Mouse (Mus musculus) intestine, embryonic 15.5 days (tissue): ENCODE measurements at regions not wholly inside any gene's neighbourhood (a gene's known extent, or its start where the extent isn't known, plus 50 kb on each side); places are given as distances from the start of the nearest gene placed in this dataset.

ENCODE experiments used
- ATAC-seq: fragments of 200-750 bp; cut with Nextera tagmentation; 2 replicates; pipeline ENCODE4 v1.8.0; 2017; ENCODE audit warnings: moderate TSS enrichment, moderate library complexity
- H3K27ac ChIP-seq: fragments of 300-500 bp; sonication (generic); 2 replicates; pipeline ENCODE4 v1.5.1; 2015; ENCODE audit warnings: mild to moderate bottlenecking, inconsistent platforms
- H3K27me3 ChIP-seq: fragments of 300-500 bp; sonication (generic); replicated peaks from 2 replicates; pipeline ENCODE4 v1.6.1; 2015; ENCODE audit warnings: inconsistent platforms
- H3K36me3 ChIP-seq: fragments of 300-500 bp; sonication (generic); 2 replicates; pipeline ENCODE4 v1.6.1; 2015; ENCODE audit warnings: inconsistent platforms
- H3K4me1 ChIP-seq: fragments of 300-500 bp; sonication (generic); replicated peaks from 2 replicates; pipeline ENCODE4 v1.6.1; 2015; ENCODE audit warnings: inconsistent platforms
- H3K4me2 ChIP-seq: fragments of 300-500 bp; sonication (generic); replicated peaks from 2 replicates; pipeline ENCODE4 v1.6.1; 2015; ENCODE audit warnings: mild to moderate bottlenecking, inconsistent platforms
- H3K4me3 ChIP-seq: fragments of 300-500 bp; sonication (generic); replicated peaks from 2 replicates; pipeline ENCODE4 v1.5.1; 2015; ENCODE audit warnings: inconsistent platforms
- H3K9ac ChIP-seq: fragments of 300-500 bp; sonication (generic); 2 replicates; pipeline ENCODE4 v1.6.1; 2015; ENCODE audit warnings: inconsistent platforms
- H3K9me3 ChIP-seq: fragments of 300-500 bp; sonication (generic); 2 replicates; pipeline ENCODE4 v1.6.1; 2016; ENCODE audit warnings: inconsistent platforms
- WGBS: fragments of 180-500 bp; shearing (Covaris S2); methylation state at CpG from one replicate; pipeline ENCODE4 v1.1.7; 2015; 5-methylcytosine and 5-hydroxymethylcytosine counted together

DNA sequence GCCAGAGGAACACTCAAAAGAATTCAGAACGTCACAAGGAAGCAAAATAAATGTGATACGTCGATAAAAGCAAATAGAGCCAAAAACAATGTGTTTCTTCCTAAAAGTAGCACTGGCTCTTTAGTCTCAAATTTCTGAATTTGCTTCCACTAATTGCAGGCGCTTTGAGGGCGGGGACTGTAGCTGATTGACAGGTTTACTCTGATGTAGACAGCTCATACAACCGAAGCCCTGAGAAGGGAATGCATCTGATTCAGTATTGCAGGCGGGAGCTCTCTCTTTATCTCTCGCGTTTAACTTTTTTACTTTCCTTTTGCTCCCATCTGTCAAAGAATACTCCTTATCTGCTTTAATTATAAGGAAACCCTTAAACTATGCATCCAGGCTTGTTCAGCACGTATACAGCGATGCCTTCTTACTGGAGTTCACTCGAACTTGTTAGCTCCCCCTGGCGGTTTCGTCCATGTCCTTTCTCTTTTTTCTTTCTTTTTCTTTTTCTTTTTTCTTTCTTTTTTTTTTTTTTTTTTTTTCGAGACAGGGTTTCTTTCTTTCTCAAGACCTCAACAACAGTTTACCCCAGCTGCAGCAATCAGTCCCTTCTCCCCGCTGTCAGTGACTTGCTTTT is 95.9 kb downstream of the Avpr1a start:
- Histone ChIP-seq H3K9ac (no peak overlapping the region), H3K9me3 (no peaks in the 10 kb centered on the region), H3K27me3 (no peaks in the 10 kb centered on the region), H3K4me3 (peak overlapping the region; percentile 31), H3K36me3 (no peaks in the 10 kb centered on the region), H3K4me2 (peak overlapping the region; percentile 61), H3K27ac (no peak overlapping the region), H3K4me1 (no peaks in the 10 kb centered on the region)
- WGBS: 20% methylated on average over 16 of the region's 16 CpGs
- peak; percentile 66; the same call in 1 of the 2 replicates for ATAC-seq

DNA sequence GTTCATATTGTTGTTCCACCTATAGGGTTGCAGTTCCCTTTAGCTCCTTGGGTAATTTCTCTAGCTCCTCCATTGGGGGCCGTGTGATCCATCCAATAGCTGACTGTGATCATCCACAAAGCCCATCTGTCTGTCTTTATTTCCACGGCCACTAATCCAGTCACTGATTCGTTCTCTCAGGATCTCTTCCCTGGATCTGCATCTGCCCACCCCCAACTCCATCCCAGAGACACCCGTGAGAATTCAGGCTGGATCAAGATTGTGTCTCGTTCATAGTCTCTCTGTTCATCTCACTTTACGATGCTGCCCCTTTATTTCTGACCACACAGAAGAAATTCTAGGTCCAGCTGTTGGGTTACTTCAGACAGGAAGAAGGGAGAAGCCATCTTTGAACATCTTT is 96.7 kb downstream of the Avpr1a start:
- Histone ChIP-seq H3K27ac (no peak overlapping the region), H3K36me3 (no peaks in the 10 kb centered on the region), H3K9me3 (no peaks in the 10 kb centered on the region), H3K9ac (no peak overlapping the region), H3K4me1 (no peaks in the 10 kb centered on the region), H3K27me3 (no peaks in the 10 kb centered on the region), H3K4me3 (no peak overlapping the region), H3K4me2 (no peak overlapping the region)
- ATAC-seq: no peak
- WGBS: 90% methylated on average over 6 of the region's 6 CpGs

DNA sequence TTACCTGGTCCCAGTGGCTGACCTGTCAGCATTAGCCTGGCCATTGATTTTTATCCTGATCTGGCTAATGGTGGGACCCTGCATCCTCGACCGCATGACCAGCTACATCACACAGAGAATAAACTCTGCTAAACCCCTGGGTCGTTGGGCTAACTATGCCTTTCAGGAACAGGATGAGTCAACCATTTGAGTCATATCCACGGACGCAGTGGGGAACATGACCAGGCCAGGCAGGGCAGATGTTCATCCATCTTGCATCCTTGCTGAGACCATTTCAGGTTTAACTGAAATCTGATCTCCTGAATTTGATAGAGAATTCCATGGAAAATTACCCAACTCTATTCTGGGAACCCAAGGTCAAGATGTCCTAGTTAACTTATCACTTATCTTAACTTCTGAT is 103.3 kb downstream of the Avpr1a start:
- no peak overlapping the region for H3K4me3 ChIP-seq
- WGBS: 74% methylated on average over 5 of the region's 5 CpGs
- H3K27ac ChIP-seq: no peak overlapping the region
- no peaks in the 10 kb centered on the region for H3K4me1 ChIP-seq
- no peak overlapping the region for H3K4me2 ChIP-seq
- no peak overlapping the region for H3K9ac ChIP-seq
- no peaks in the 10 kb centered on the region for H3K36me3 ChIP-seq
- H3K27me3 ChIP-seq: no peaks in the 10 kb centered on the region
- H3K9me3 ChIP-seq: no peaks in the 10 kb centered on the region
- ATAC-seq: no peak

DNA sequence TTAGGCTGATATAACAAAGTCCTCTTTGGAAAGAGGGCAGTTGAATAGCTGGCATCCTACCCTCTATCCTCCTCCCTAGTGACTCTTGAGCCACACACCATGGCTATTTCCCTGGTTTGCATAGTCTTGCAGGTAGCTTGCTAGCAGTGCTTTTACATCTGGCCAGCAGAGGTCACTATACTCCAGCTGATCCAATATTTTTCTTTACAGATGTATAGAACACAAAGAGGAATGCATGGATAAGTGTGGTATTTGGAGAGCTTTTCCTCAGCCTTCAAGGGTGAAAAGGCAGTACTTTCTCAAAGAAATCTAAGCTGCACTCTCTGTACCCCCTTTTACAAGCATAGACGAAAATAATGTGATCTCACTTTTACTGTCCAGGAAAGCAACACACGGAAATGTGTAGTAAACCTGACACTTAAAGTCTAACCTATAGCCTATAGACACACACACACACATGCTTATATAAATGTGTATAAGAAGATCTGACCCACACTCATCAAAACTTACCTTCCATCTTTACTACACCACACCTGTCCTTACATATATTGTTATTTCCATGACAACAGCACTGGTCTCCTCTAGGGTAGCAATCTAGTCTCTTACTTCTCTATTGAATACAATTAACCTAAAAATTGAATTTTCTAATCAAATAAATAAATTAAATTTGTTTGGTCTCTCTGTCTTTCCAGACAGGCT is 105.0 kb downstream of the Avpr1a start:
- no peaks in the 10 kb centered on the region for H3K36me3 ChIP-seq
- no peak overlapping the region for H3K9ac ChIP-seq
- no peaks in the 10 kb centered on the region for H3K27me3 ChIP-seq
- H3K27ac ChIP-seq: no peak overlapping the region
- peak; percentile 61 for ATAC-seq
- 41% methylated on average over 2 of the region's 2 CpGs for whole genome bisulfite sequencing
- H3K4me2 ChIP-seq: no peak overlapping the region
- no peaks in the 10 kb centered on the region for H3K4me1 ChIP-seq
- no peaks in the 10 kb centered on the region for H3K9me3 ChIP-seq
- H3K4me3 ChIP-seq: no peak overlapping the region

DNA sequence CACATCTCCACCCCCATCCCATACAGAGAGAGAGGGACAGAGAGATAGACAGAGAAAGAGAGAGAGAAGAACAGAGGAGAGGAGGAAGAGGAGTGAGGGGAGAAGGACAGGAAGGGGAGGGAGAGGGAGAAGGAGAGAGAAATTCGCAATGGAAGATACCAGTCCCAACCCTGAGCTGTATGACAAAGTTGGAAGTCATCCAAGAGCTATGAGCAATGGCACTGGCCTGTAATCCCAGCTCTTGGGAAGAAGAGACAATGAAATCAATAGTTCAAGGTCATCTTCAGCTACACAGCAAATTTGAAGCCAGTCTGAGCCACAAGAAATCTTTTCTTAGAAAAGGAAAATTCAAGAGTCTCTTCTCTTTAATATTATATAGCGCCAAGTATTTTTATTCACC is 105.6 kb downstream of the Avpr1a start:
- H3K4me1 ChIP-seq: no peaks in the 10 kb centered on the region
- H3K27ac ChIP-seq: no peak overlapping the region
- no peak overlapping the region for H3K4me3 ChIP-seq
- WGBS: 62% methylated on average over 2 of the region's 2 CpGs
- no peaks in the 10 kb centered on the region for H3K9me3 ChIP-seq
- H3K4me2 ChIP-seq: no peak overlapping the region
- no peaks in the 10 kb centered on the region for H3K36me3 ChIP-seq
- H3K9ac ChIP-seq: no peak overlapping the region
- H3K27me3 ChIP-seq: no peaks in the 10 kb centered on the region
- ATAC-seq: peak; percentile 28; the same call in 1 of the 2 replicates

DNA sequence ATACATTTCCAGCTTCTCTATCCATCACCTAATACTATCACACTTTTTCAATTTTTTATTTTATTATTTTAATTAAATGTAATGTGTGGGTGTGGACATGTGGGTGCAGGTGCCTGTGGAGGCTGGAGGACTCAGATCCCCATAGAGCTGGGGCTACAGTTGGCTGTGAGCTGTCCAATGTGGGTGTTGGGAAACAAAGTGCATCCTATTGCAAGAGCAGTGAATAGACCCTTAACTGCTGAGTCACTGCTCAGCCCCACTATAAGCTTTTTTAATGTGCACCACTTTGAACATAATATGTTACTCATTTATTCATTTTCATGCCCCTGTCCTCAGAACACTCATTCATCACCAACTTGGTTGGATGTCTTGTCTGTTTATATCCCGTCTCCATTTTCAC is 110.4 kb downstream of the Avpr1a start:
- no peaks in the 10 kb centered on the region for H3K9me3 ChIP-seq
- no peak overlapping the region for H3K9ac ChIP-seq
- no peak for ATAC-seq
- 77% methylated on average over 1 of the region's 1 CpGs for WGBS
- H3K4me3 ChIP-seq: no peak overlapping the region
- H3K4me2 ChIP-seq: no peak overlapping the region
- H3K27me3 ChIP-seq: no peaks in the 10 kb centered on the region
- no peaks in the 10 kb centered on the region for H3K36me3 ChIP-seq
- H3K4me1 ChIP-seq: 0 out of 2 replicates have a peak, but pooled peaks cover 3% of the 10 kb centered on the region
- no peak overlapping the region for H3K27ac ChIP-seq

DNA sequence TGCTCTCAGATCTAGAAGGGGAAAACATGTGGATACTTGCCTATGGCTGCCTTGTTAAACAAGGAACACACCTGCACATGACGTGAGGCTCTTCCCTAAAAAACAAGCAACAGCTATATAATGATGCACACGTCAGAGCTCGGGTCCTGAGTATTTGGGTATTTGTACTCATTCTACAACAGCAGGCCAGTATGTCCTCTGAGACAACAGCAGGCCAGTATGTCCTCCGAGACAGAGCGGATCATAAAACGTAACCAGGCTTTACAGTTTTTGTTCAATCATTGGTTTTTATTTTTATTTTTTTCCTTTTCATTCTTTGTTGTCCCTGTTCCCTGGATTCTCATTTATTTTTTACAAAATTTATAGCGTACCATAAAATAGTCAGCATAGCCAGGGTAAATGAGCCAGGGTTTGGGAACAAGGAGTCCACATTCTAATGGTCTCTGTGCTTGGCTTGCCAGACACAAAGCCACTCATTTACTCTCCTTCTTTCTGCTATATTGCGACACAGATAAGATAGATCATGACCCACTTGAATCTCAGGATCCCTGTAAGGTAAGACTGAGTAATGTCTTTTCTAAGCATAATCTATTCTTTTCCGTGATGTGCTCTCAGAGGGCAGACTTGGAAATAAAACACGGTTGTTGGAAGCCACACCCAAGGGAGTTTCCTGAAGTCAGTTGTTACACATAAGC is 111.8 kb downstream of the Avpr1a start:
- Histone ChIP-seq H3K9ac (no peak overlapping the region), H3K9me3 (no peaks in the 10 kb centered on the region), H3K4me1 (0 out of 2 replicates have a peak, but pooled peaks cover 3% of the 10 kb centered on the region), H3K27ac (no peak overlapping the region), H3K36me3 (no peaks in the 10 kb centered on the region), H3K4me2 (no peak overlapping the region), H3K4me3 (no peak overlapping the region), H3K27me3 (no peaks in the 10 kb centered on the region)
- ATAC-seq: peak; percentile 89
- WGBS: 59% methylated on average over 10 of the region's 10 CpGs

DNA sequence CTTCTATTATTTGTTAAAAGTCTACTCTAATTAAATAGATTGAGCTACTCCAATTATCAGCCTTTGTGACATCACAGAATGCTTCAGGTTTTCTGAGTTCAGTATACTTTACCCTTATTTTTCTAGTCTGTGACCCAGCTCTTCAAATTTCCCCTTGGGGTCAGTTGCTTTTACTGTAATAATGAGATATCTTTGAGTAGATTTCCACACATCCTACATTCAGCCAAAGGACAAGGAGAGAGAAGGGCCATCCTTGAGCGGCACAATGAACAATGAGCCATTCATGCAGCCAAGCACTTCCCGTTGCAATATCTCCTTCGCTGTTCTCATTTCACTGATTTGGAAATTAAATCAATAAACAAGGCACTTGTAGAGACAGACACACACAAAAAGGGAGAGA is 113.6 kb downstream of the Avpr1a start:
- ATAC-seq: no peak
- H3K27ac ChIP-seq: no peak overlapping the region
- 72% methylated on average over 3 of the region's 3 CpGs for WGBS
- no peaks in the 10 kb centered on the region for H3K36me3 ChIP-seq
- no peak overlapping the region for H3K4me2 ChIP-seq
- H3K4me3 ChIP-seq: no peak overlapping the region
- H3K4me1 ChIP-seq: 0 out of 2 replicates have a peak, but pooled peaks cover 3% of the 10 kb centered on the region
- no peaks in the 10 kb centered on the region for H3K9me3 ChIP-seq
- no peaks in the 10 kb centered on the region for H3K27me3 ChIP-seq
- no peak overlapping the region for H3K9ac ChIP-seq

DNA sequence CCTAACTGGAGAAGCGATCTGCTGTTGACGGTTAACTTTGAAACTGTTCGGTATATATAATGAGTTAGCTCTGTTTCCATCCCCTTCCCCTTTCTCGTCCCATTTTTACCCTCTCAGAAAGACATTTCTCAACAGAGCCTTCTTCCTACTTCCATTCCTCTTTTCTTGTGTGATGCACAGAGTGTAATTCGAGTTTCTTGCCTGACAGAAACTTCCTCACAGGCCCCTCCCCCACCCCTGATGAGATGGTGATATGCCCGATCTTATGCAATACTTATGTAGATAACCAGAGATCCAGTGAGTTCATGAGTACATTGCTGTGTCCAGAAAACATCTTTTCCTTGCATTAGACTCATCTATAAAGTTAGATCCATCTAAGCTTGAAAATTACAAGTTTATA is 114.2 kb downstream of the Avpr1a start:
- WGBS: 64% methylated on average over 6 of the region's 6 CpGs
- H3K9me3 ChIP-seq: no peaks in the 10 kb centered on the region
- no peak overlapping the region for H3K9ac ChIP-seq
- no peak overlapping the region for H3K27ac ChIP-seq
- 0 out of 2 replicates have a peak, but pooled peaks cover 3% of the 10 kb centered on the region for H3K4me1 ChIP-seq
- no peak overlapping the region for H3K4me2 ChIP-seq
- H3K27me3 ChIP-seq: no peaks in the 10 kb centered on the region
- ATAC-seq: no peak
- no peak overlapping the region for H3K4me3 ChIP-seq
- H3K36me3 ChIP-seq: no peaks in the 10 kb centered on the region

DNA sequence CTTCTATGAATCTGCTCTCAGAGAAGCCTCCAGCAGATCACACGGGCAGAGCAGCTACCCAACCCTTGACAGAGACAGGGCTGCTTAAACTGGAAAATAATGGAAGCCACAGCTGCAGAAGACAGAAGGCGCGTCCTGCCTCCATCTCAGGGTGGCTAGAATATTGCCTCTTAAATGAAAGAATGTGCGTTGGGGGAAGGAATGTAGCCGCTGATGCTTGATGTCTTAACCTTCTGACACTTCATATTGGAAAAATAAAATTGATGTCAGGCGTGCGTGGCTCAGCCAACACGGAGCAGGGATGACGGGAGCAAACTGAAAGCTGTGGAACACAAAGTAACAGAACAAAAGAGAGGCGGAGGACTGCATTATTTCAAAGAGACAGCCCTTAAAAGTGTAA is 114.6 kb upstream of the Ppm1h start:
- Histone ChIP-seq H3K9ac (no peak overlapping the region), H3K9me3 (no peaks in the 10 kb centered on the region), H3K36me3 (no peaks in the 10 kb centered on the region), H3K4me2 (peak overlapping the region; percentile 51), H3K27ac (no peak overlapping the region), H3K4me3 (no peak overlapping the region), H3K27me3 (no peaks in the 10 kb centered on the region), H3K4me1 (0 out of 2 replicates have a peak, but pooled peaks cover 3% of the 10 kb centered on the region)
- ATAC-seq: no peak
- 39% methylated on average over 10 of the region's 10 CpGs for WGBS

DNA sequence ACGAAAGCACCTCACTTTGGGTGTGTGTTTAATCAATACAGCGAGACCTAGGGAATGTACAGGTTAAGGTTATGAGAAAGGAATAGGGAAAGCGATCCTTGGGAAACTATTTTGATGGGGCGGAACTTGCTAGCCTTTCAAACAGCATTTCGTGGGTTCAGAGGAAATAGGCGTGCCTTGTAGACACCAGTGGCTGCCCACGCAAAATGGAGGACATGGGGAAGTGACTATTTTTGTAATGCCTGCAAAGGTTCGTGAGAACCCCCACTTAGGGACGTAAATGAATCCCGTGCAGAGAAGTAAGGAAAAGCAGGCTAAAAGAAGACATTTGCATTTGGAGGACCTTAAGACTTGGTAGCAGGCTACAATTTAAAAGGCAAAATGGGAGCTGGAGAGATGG is 114.1 kb upstream of the Ppm1h start:
- H3K4me2 ChIP-seq: peak overlapping the region; percentile 51
- no peak overlapping the region for H3K4me3 ChIP-seq
- H3K27ac ChIP-seq: no peak overlapping the region
- no peaks in the 10 kb centered on the region for H3K27me3 ChIP-seq
- 0 out of 2 replicates have a peak, but pooled peaks cover 3% of the 10 kb centered on the region for H3K4me1 ChIP-seq
- ATAC-seq: no peak
- H3K36me3 ChIP-seq: no peaks in the 10 kb centered on the region
- H3K9me3 ChIP-seq: no peaks in the 10 kb centered on the region
- no peak overlapping the region for H3K9ac ChIP-seq
- WGBS: 66% methylated on average over 10 of the region's 10 CpGs

DNA sequence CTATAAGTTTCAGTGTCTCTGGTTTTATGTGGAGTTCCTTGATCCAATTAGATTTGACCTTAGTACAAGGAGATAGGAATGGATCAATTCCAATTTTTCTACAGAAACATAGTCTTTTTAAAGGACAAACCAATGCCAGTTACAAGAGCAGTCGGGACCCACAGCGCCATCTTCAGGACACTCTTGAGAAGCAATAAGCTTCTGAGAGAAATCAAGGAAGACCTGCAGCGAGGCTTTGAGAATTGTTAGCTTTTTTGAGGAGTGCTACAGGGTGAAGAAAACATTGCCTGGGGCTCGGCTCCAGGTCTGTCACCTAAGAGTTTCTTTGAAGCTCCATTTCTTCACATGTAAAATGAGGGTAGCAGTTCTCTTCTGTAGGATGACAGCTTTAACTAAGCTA is 112.0 kb upstream of the Ppm1h start:
- Histone ChIP-seq H3K4me3 (no peak overlapping the region), H3K4me2 (no peak overlapping the region), H3K36me3 (no peaks in the 10 kb centered on the region), H3K27ac (no peak overlapping the region), H3K4me1 (0 out of 2 replicates have a peak, but pooled peaks cover 2% of the 10 kb centered on the region), H3K9ac (no peak overlapping the region), H3K27me3 (no peaks in the 10 kb centered on the region), H3K9me3 (no peaks in the 10 kb centered on the region)
- WGBS: 69% methylated on average over 4 of the region's 4 CpGs
- ATAC-seq: no peak
